In genomic region chr4:82363951-82364350, GRCm38 (mm10) we compare ENCODE assay signal across 22 mouse cellular contexts.
A peak's percentile ranks its signal among the peaks of the same experiment; 100 is the strongest.
DNase-seq lines count a peak whose midpoint lies in the region; ATAC-seq and TF ChIP-seq lines count a peak whose summit lies in the region.
"Had no signal": no experiment of that assay in that cellular context is flagged by ENCODE, and none has a peak within 500 bp of the region (broad histone marks: within the 10 kb centered on the region; RNA-seq: fewer than 3 reads in every experiment).

No protein-coding gene starts in this region.

- WGBS in heart, postnatal 0 days: 70% methylated on average over 6 of the region's 6 CpGs
- 56% methylated on average over 6 of the region's 6 CpGs for WGBS in lung, embryonic 15.5 days

- no peak for DNase-seq in gastrocnemius, adult 2 months
- no peak for DNase-seq in gastrocnemius, postnatal 36 days
- DNase-seq in heart, postnatal 0 days (ENCODE audit: low spot score): no peak
- DNase-seq in heart, postnatal 14 days: no peak
- no peak for DNase-seq in lung, postnatal 10 days
- peak; percentile 12 for DNase-seq in urinary bladder, postnatal 14 days (ENCODE audit: low spot score)
- DNase-seq in urinary bladder, postnatal 36 days (ENCODE audit: low spot score in 2 of 2): no peak
- DNase-seq: adrenal gland, postnatal 10 days; cerebellum, adult 18-20 months; cerebellum, postnatal 14 days; kidney, adult 18-20 months; kidney, postnatal 10 days; liver, embryonic 13.5 days; lung, adult 2 months; thymus, adult 2 months; thymus, postnatal 4 days had no signal

- no peak overlapping the region for H3K4me3 ChIP-seq in gastrocnemius, adult 2 months
- no peak overlapping the region for H3K4me3 ChIP-seq in heart, postnatal 0 days (ENCODE audit: low read depth, low read length)
- H3K4me3 ChIP-seq in lung, embryonic 15.5 days: no peak overlapping the region
- H3K4me3 ChIP-seq: forebrain, embryonic 10.5 days; hindbrain, embryonic 13.5 days; liver, embryonic 13.5 days; megakaryocyte, embryonic 14.5 days; midbrain, embryonic 15.5 days had no signal

- ATAC-seq in heart, postnatal 0 days (ENCODE audit: insufficient read depth, low read depth): no peak
- peak; percentile 54; the same call in 1 of the 2 replicates for ATAC-seq in lung, embryonic 15.5 days (ENCODE audit: borderline replicate concordance, extremely low read depth, low FRiP score, low TSS enrichment)
- ATAC-seq: inflammation-experienced regulatory T-cells, adult 6 months; midbrain, embryonic 15.5 days had no signal

- no peak for TF ChIP-seq CTCF in gastrocnemius, adult 2 months (IDR thresholded peaks at IDR 0.05)
- TF ChIP-seq CTCF in heart, postnatal 0 days (IDR thresholded peaks at IDR 0.05; ENCODE audit: low read depth): no peak

- TF ChIP-seq EP300 in heart, postnatal 0 days (IDR thresholded peaks at IDR 0.05; ENCODE audit: low read depth): no peak

- H3K36me3 ChIP-seq in heart, postnatal 0 days (replicated peaks; ENCODE audit: control insufficient read depth, insufficient read depth, low read length): peaks cover 3% of the 10 kb centered on the region; the same call in 1 of the 2 replicates
- H3K36me3 ChIP-seq in lung, embryonic 15.5 days: peaks cover 2% of the 10 kb centered on the region
- H3K36me3 ChIP-seq: hindbrain, embryonic 13.5 days; liver, embryonic 13.5 days; midbrain, embryonic 15.5 days had no signal

- no peaks in the 10 kb centered on the region for H3K27me3 ChIP-seq in heart, postnatal 0 days (ENCODE audit: control insufficient read depth, insufficient read depth, low read length)
- no peaks in the 10 kb centered on the region for H3K27me3 ChIP-seq in lung, embryonic 15.5 days
- H3K27me3 ChIP-seq: hindbrain, embryonic 13.5 days; liver, embryonic 13.5 days; megakaryocyte, embryonic 14.5 days; midbrain, embryonic 15.5 days had no signal

- H3K9ac ChIP-seq in heart, postnatal 0 days (replicated peaks; ENCODE audit: low read depth, low read length): no peak overlapping the region
- H3K9ac ChIP-seq in lung, embryonic 15.5 days: no peak overlapping the region
- H3K9ac ChIP-seq: hindbrain, embryonic 13.5 days; liver, embryonic 13.5 days; midbrain, embryonic 15.5 days had no signal

- no peaks in the 10 kb centered on the region for H3K9me3 ChIP-seq in heart, postnatal 0 days (replicated peaks; ENCODE audit: control insufficient read depth, low read length)
- no peaks in the 10 kb centered on the region for H3K9me3 ChIP-seq in lung, embryonic 15.5 days
- H3K9me3 ChIP-seq: forebrain, embryonic 10.5 days; hindbrain, embryonic 13.5 days; liver, embryonic 13.5 days; megakaryocyte, embryonic 14.5 days; midbrain, embryonic 15.5 days had no signal

- peaks cover 39% of the 10 kb centered on the region for H3K4me1 ChIP-seq in heart, postnatal 0 days (ENCODE audit: control insufficient read depth, insufficient read depth)
- H3K4me1 ChIP-seq in lung, embryonic 15.5 days: peaks cover 56% of the 10 kb centered on the region
- H3K4me1 ChIP-seq: liver, embryonic 13.5 days had no signal

- H3K27ac ChIP-seq in gastrocnemius, adult 2 months: peak overlapping the region; percentile 81
- peak overlapping the region; percentile 44 for H3K27ac ChIP-seq in heart, postnatal 0 days (ENCODE audit: low read depth)
- H3K27ac ChIP-seq in lung, embryonic 15.5 days: peak overlapping the region; percentile 38
- H3K27ac ChIP-seq: forebrain, embryonic 10.5 days; liver, embryonic 13.5 days; midbrain, embryonic 15.5 days had no signal

- intact Hi-C loops in gastrocnemius, adult 2 months (cut with DNase I): loop anchor here (5.0 kb wide), 1 partner anchor 143 kb away; no protein-coding TSS in a partner anchor
- intact Hi-C loops in gastrocnemius, postnatal 36 days (cut with DNase I): no loop called here
- intact Hi-C loops in heart, postnatal 14 days (cut with DNase I): no loop called here

- H3K4me2 ChIP-seq in heart, postnatal 0 days (ENCODE audit: low read depth, low read length): no peak overlapping the region
- H3K4me2 ChIP-seq in lung, embryonic 15.5 days: no peak overlapping the region
- H3K4me2 ChIP-seq: hindbrain, embryonic 13.5 days; liver, embryonic 13.5 days; midbrain, embryonic 15.5 days had no signal
